Mouse (Mus musculus) spleen, adult 2 months (tissue): ENCODE measurements around the gene Tmem170b.

Experiments
- CTCF ChIP-seq: fragments of 200-500 bp; IDR thresholded peaks from 2 replicates; pipeline ENCODE4 v1.5.1; 2011; ENCODE audit warnings: mild to moderate bottlenecking, inconsistent platforms; ENCODE audit not compliant: insufficient read depth, insufficient read length, insufficient replicate concordance; ENCODE audit errors: extremely low read depth
- POLR2A ChIP-seq: fragments of 200-500 bp; IDR thresholded peaks from 2 replicates; pipeline ENCODE4 v1.6.1; 2011; ENCODE audit warnings: low read depth, low read length, inconsistent platforms

GRCm38 (mm10) chr13:41611046-41611445, 5.3 kb downstream of the Tmem170b start:
- no peak for TF ChIP-seq CTCF
- TF ChIP-seq POLR2A: no peak
